Mouse (Mus musculus) heart, postnatal 4 days (tissue): ENCODE results near the gene Rgs8. TPM values are rescaled to one million over a fixed set of nuclear protein-coding genes. Genes with fewer than 3 reads are reported as not detected.

Experiments used
- DNase-seq: peaks from one replicate; pipeline ENCODE4 v3.0.0; 2021
- total RNA-seq, 2 experiments: library from RNA; stranded (reverse); gene quantifications; 2 replicates each; pipeline ENCODE4 v1.2.3; 2021

The Rgs8 gene
- under 1 TPM in 1 of 2 experiments, not detected in 1; 0.09 TPM for total RNA-seq

GRCm38 (mm10) chr1:153652938-153653623, at the start of gene Rgs8:
TSS of gene Rgs8 (plus strand) at chr1:153653025.
- no peak for DNase-seq

- DNase-seq: no peak
These were observed 35.4 kb upstream of the Rgs8 start for GRCm38 (mm10) chr1:153617340-153617830.

- no peak for DNase-seq
These were observed 29.8 kb upstream of the Rgs8 start for GRCm38 (mm10) chr1:153623036-153623435.

- no peak for DNase-seq
These were observed 20.1 kb upstream of the Rgs8 start for GRCm38 (mm10) chr1:153632686-153633085.

GRCm38 (mm10) chr1:153635056-153635455, 17.8 kb upstream of the Rgs8 start:
- no peak for DNase-seq

GRCm38 (mm10) chr1:153635521-153635920, 17.3 kb upstream of the Rgs8 start:
- peak; percentile 82 for DNase-seq

- no peak for DNase-seq
These were observed 16.0 kb upstream of the Rgs8 start for GRCm38 (mm10) chr1:153636821-153637220.

GRCm38 (mm10) chr1:153641492-153641939, 11.3 kb upstream of the Rgs8 start:
- peak; percentile 69 for DNase-seq

- peak; percentile 89 for DNase-seq
These were observed 10.8 kb upstream of the Rgs8 start for GRCm38 (mm10) chr1:153641940-153642501.

- DNase-seq: no peak
These were observed 849 bp downstream of the Rgs8 start for GRCm38 (mm10) chr1:153653674-153654073.

- no peak for DNase-seq
These were observed 6.8 kb downstream of the Rgs8 start for GRCm38 (mm10) chr1:153659666-153660065.

GRCm38 (mm10) chr1:153660982-153661688, 8.3 kb downstream of the Rgs8 start:
- no peak for DNase-seq

- DNase-seq: peak; percentile 15
These were observed 8.8 kb downstream of the Rgs8 start for GRCm38 (mm10) chr1:153661689-153662002.

- no peak for DNase-seq
These were observed 9.5 kb downstream of the Rgs8 start for GRCm38 (mm10) chr1:153662362-153662761.

- no peak for DNase-seq
These were observed 12.4 kb downstream of the Rgs8 start for GRCm38 (mm10) chr1:153665066-153665715.

- DNase-seq: no peak
These were observed 13.4 kb downstream of the Rgs8 start for GRCm38 (mm10) chr1:153666236-153666635.

GRCm38 (mm10) chr1:153667244-153667727, 14.5 kb downstream of the Rgs8 start:
- no peak for DNase-seq

- DNase-seq: no peak
These were observed 15.0 kb downstream of the Rgs8 start for GRCm38 (mm10) chr1:153667781-153668180.

GRCm38 (mm10) chr1:153669086-153669485, 16.3 kb downstream of the Rgs8 start:
- peak; percentile 56 for DNase-seq

GRCm38 (mm10) chr1:153669728-153670127, 16.9 kb downstream of the Rgs8 start:
- no peak for DNase-seq

- DNase-seq: no peak
These were observed 18.5 kb downstream of the Rgs8 start for GRCm38 (mm10) chr1:153671352-153671751.

- DNase-seq: no peak
These were observed 19.9 kb downstream of the Rgs8 start for GRCm38 (mm10) chr1:153672698-153673097.

GRCm38 (mm10) chr1:153673900-153674299, 21.1 kb downstream of the Rgs8 start:
- no peak for DNase-seq
